Mouse (Mus musculus) kidney, postnatal 0 days (tissue): ENCODE results near the gene Timm44. TPM values are rescaled to one million over a fixed set of nuclear protein-coding genes. Genes with fewer than 3 reads are reported as not detected.

Source experiments
- ATAC-seq: fragments of 200-750 bp; cut with Nextera tagmentation; replicated peaks from 2 replicates; pipeline ENCODE4 v1.8.0; 2017; ENCODE audit warnings: low read depth, moderate number of reproducible peaks, moderate TSS enrichment, moderate library complexity; ENCODE audit not compliant: low FRiP score
- DNase-seq: peaks from one replicate; pipeline ENCODE4 v3.0.0-alpha.2; 2016; ENCODE audit warnings: low spot score
- H3K27ac ChIP-seq: fragments of 300-500 bp; sonication (generic); 2 replicates; pipeline ENCODE4 v1.5.1; 2014; ENCODE audit warnings: mild to moderate bottlenecking
- H3K27me3 ChIP-seq: fragments of 300-500 bp; sonication (generic); 2 replicates; pipeline ENCODE4 v1.6.1; 2014; ENCODE audit warnings: low read length, mixed read lengths; ENCODE audit not compliant: insufficient read depth
- H3K36me3 ChIP-seq: fragments of 300-500 bp; sonication (generic); 2 replicates; pipeline ENCODE4 v1.6.1; 2014; ENCODE audit warnings: low read length, mixed read lengths; ENCODE audit not compliant: insufficient read depth
- H3K4me1 ChIP-seq: fragments of 300-500 bp; sonication (generic); replicated peaks from 2 replicates; pipeline ENCODE4 v1.6.1; 2014; ENCODE audit warnings: antibody characterized with exemption, low read length, mixed read lengths; ENCODE audit not compliant: insufficient read depth
- H3K4me2 ChIP-seq: fragments of 300-500 bp; sonication (generic); 2 replicates; pipeline ENCODE4 v1.6.1; 2014; ENCODE audit warnings: mild to moderate bottlenecking, low read length, moderate library complexity, mixed read lengths
- H3K4me3 ChIP-seq: fragments of 300-500 bp; sonication (generic); replicated peaks from 2 replicates; pipeline ENCODE4 v1.5.1; 2014; ENCODE audit warnings: low read depth, low read length
- H3K9ac ChIP-seq: fragments of 300-500 bp; sonication (generic); 2 replicates; pipeline ENCODE4 v1.6.1; 2014; ENCODE audit warnings: low read depth, low read length
- H3K9me3 ChIP-seq: fragments of 300-500 bp; sonication (generic); replicated peaks from 2 replicates; pipeline ENCODE4 v1.6.1; 2016; ENCODE audit warnings: low read length, inconsistent platforms, mixed read lengths
- CTCF ChIP-seq: IDR thresholded peaks from 2 replicates; pipeline ENCODE4 v1.5.1; 2016; ENCODE audit warnings: antibody characterized with exemption, low read depth, mild to moderate bottlenecking, moderate library complexity
- WGBS: fragments of 180-500 bp; shearing (Covaris S2); extraction: QIAGEN DNeasy Blood & Tissue Kit; methylation state at CpG from one replicate; pipeline ENCODE4 v1.1.7; 2014; 5-methylcytosine and 5-hydroxymethylcytosine counted together
- polyA plus RNA-seq: library from polyadenylated mRNA; unstranded; fragments of >200 nt; fragmentation: Nextera tagmentation; extraction: Ambion mirVana; gene quantifications from 2 replicates; pipeline ENCODE4 v1.2.1, GENCODE M21; 2015

The Timm44 gene
- polyA plus RNA-seq, 1 experiment from 2014 or later = 64.7 TPM

- TF ChIP-seq CTCF = no peak
- no peak within 1 kb of the TSS for H3K27ac ChIP-seq
Observed at GRCm38 (mm10) chr8:4216791-4217621, 58.7 kb downstream of the Timm44 start, which contains the start of gene Prr36. Prr36 (minus strand) TSS chr8:4217459.

GRCm38 (mm10) chr8:4216296-4216695 is 59.4 kb downstream of the Timm44 start:
- Histone ChIP-seq H3K9me3 (no peaks in the 10 kb centered on the region), H3K4me2 (peak overlapping the region; percentile 86), H3K9ac (no peak overlapping the region), H3K27me3 (0 out of 2 replicates have a peak, but pooled peaks cover 7% of the 10 kb centered on the region), H3K36me3 (no peaks in the 10 kb centered on the region), H3K27ac (no peak overlapping the region), H3K4me1 (peaks cover 20% of the 10 kb centered on the region), H3K4me3 (peak overlapping the region; percentile 48)
- DNase-seq = no peak
- 7% methylated on average over 18 of the region's 18 CpGs for WGBS
- no peak for TF ChIP-seq CTCF
- ATAC-seq = no peak

More at GRCm38 (mm10) chr8:4216791-4217621, 58.7 kb downstream of the Timm44 start, which contains the start of gene Prr36:
- Histone ChIP-seq H3K4me2 (peak within 1 kb of the TSS; percentile 86), H3K36me3 (no peaks in the 10 kb centered on the region), H3K4me3 (peak within 1 kb of the TSS; percentile 48), H3K27me3 (0 out of 2 replicates have a peak, but pooled peaks cover 7% of the 10 kb centered on the region), H3K4me1 (peaks cover 20% of the 10 kb centered on the region), H3K9ac (peak within 1 kb of the TSS; percentile 54), H3K9me3 (no peaks in the 10 kb centered on the region)
- DNase-seq (peak; percentile 68), ATAC-seq (peak; percentile 78)
- WGBS = 1% methylated on average over 39 of the region's 44 CpGs

GRCm38 (mm10) chr8:4214006-4214980 is 61.4 kb downstream of the Timm44 start:
- no peak overlapping the region for H3K27ac ChIP-seq
- WGBS = 15% methylated on average over 33 of the region's 33 CpGs
- peaks cover 20% of the 10 kb centered on the region for H3K4me1 ChIP-seq
- peak; percentile 67 for DNase-seq
- H3K27me3 ChIP-seq = 0 out of 2 replicates have a peak, but pooled peaks cover 7% of the 10 kb centered on the region
- peak; percentile 22 for ATAC-seq
- peak overlapping the region; percentile 83 for H3K4me2 ChIP-seq
- no peak for TF ChIP-seq CTCF
- H3K4me3 ChIP-seq = peak overlapping the region; percentile 40
- 0 out of 2 replicates have a peak overlapping the region, but pooled peaks have one; percentile 5 for H3K9ac ChIP-seq
- H3K36me3 ChIP-seq = 0 out of 2 replicates have a peak, but pooled peaks cover 3% of the 10 kb centered on the region
- no peaks in the 10 kb centered on the region for H3K9me3 ChIP-seq

- Histone ChIP-seq H3K4me1 (peaks cover 20% of the 10 kb centered on the region), H3K36me3 (0 out of 2 replicates have a peak, but pooled peaks cover 3% of the 10 kb centered on the region), H3K9ac (peak overlapping the region; percentile 50; the same call in 1 of the 2 replicates), H3K9me3 (no peaks in the 10 kb centered on the region), H3K27ac (no peak overlapping the region), H3K4me2 (peak overlapping the region; percentile 83), H3K4me3 (peak overlapping the region; percentile 40), H3K27me3 (0 out of 2 replicates have a peak, but pooled peaks cover 6% of the 10 kb centered on the region)
- WGBS = 7% methylated on average over 18 of the region's 18 CpGs
- ATAC-seq (peak; percentile 60), DNase-seq (peak; percentile 52)
- no peak for TF ChIP-seq CTCF
Observed at GRCm38 (mm10) chr8:4213210-4214005, 62.3 kb downstream of the Timm44 start.

GRCm38 (mm10) chr8:4212809-4213209 is 62.9 kb downstream of the Timm44 start:
- Histone ChIP-seq H3K4me1 (peaks cover 20% of the 10 kb centered on the region), H3K9me3 (no peaks in the 10 kb centered on the region), H3K36me3 (0 out of 2 replicates have a peak, but pooled peaks cover 3% of the 10 kb centered on the region), H3K9ac (peak overlapping the region; percentile 50; the same call in 1 of the 2 replicates), H3K4me3 (peak overlapping the region; percentile 40), H3K27me3 (0 out of 2 replicates have a peak, but pooled peaks cover 3% of the 10 kb centered on the region), H3K4me2 (peak overlapping the region; percentile 83), H3K27ac (no peak overlapping the region)
- ATAC-seq (peak; percentile 22), DNase-seq (no peak)
- no peak for TF ChIP-seq CTCF
- WGBS = 0% methylated on average over 25 of the region's 25 CpGs
